Mouse (Mus musculus) cerebellum, postnatal 36 days (tissue): Measurements from ENCODE around the gene Rdh8.

Experiments
- DNase-seq, 2 experiments: peaks; one replicate each; pipeline ENCODE4 v3.0.0; 2021 to 2022; ENCODE audit warnings: mixed read lengths in 2 of 2

Gene Rdh8

DNA sequence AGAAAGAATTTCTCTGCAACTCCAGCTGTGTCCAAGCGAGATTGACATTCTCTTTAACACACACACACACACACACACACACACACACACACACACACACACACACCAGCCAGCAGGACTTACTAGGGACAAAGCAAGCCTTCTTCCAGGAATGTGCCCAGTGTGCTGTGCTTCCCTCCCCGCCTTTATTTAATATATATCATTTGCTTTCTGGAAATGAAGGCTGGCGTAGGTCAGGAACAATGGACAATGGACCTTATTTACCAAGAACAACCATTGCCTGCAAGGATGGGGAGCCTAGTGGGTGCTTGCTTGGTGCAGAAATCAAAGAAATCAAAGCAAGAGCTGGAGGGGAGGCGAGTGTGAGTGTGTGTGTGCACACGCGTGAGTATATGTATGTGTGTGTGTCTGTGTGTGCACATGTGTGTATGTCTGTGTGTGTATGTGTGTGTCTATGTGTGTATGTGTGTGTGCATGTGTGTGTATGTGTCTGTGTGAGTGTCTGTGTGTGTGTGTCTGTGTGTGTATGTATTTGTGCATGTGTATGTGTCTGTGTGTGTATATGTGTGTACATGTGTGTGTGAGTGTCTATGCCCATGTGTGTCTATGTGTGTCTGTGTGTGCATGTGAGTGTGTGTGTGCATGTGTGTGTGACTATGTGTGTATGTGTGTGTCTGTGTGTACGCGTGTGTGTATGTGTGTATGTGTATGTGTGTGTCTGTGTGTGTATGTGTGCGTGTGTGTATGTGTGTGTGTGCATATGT, 19.1 kb downstream of the Rdh8 start:
- DNase-seq = no peak

DNA sequence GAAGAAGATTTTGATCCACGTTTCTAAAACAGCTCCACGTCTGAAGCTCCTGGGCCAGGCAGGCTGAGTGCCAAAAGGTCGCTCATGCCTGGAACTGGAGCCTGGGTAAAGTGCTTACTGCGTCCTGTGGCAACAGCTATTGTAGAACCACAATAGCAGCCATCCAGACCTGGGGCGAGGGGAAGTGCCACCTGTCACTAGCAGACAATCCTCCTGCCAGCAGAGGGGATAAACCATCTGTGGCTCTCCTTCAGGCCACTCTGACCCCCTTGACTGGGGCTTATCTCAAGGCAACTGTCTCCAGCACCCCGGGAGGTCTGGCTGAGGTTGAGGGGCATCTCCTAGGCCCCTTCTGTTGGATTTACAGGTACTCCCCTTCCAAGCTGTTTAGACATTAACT, 20.6 kb downstream of the Rdh8 start:
- peak; percentile 5 to 10 for DNase-seq

DNA sequence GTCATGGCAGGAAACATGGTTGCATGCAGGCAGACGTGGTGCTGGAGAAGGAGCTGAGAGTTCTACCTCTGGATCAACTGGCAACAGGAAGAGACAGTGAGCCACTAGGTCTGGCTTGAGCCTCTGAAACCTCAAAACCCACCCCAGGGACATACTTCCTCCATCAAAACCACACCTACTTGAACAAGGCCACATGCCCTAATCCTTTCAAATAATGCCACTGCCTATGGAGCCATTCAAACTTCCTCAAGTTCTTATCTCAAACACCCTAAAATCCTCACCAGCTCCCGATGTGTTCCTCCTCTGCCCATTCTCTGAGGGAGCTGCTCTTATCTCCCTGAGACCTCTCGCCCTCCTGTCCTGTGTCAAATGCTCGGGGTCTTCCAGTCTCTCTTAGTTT, 23.9 kb downstream of the Rdh8 start:
- no peak for DNase-seq

DNA sequence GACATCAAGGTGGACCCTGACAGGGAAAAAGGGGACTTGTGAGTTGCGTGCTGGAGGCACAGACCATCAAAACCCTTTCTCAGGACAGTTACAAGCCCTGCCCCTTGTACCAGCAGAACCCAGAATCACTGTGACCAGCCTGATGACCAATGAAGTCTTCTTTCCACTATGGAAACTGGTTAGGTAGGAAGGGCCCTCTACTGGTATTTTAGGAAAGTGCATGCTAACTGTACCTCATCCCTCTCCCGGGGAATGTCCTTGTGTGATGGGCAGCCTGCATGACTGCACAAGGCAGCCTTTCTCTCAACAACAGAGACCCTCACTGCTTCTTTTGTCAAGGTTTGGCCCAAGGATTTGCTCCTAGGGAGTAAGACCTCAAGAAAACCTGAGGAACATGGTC, 24.4 kb downstream of the Rdh8 start:
- peak in 1 of 2 experiments; percentile 10 for DNase-seq

DNA sequence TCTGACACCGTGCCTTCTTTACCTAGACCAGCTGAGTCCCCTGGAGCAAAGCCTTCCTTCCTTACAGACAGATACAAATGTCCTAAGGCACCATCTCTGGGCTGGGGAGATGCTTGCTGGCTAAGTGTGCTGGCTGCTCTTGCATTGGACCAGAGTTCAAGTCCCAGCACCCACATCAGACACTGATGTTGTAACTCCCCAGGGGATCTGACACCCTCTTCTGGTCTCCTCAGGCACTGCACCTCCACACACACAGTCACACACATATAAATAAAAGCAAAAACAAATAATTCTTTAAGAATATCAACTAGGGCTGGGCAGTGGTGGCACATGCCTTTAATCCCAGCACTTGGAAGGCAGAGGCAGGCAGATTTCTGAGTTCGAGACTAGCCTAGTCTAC, 31.9 kb downstream of the Rdh8 start:
- no peak for DNase-seq

DNA sequence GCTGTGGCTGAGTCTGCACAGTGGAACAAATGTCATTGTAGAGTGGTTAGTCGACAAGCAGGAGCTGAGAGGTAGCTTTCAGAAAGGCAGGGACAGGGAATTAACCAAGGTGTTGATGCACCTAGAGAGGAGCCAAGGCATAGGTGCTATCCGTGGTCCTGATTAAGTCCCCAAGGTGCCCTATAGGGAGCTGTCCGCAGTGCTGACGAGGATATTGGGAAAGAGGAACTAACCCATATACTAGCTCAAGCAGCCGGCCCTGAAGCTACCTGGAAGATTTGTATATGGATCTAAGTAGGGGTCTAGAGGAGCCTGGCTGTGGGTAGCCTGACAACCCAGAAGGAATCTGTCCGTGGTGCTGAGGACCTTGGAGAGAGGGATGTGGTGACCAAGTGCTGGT, 38.8 kb downstream of the Rdh8 start:
- no peak for DNase-seq

DNA sequence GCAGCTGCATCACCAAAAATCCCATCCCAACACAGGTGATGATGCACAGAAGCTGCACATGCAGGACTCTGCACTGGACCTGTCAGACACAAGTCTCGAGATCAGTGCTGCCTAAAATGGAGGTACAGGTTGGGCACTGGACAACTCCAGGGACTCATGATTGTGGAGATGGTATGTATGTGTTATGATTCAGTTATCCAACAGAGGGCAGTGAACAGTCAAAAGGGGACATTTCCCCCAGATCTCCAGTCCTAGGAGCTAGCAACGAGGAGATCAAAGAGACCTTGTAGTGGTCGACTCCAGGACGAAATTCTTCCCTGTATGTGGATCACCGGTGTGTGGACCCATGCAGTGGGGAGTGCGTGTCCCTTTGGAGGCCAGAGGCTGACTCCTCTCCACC, 41.6 kb downstream of the Rdh8 start:
- DNase-seq = no peak

DNA sequence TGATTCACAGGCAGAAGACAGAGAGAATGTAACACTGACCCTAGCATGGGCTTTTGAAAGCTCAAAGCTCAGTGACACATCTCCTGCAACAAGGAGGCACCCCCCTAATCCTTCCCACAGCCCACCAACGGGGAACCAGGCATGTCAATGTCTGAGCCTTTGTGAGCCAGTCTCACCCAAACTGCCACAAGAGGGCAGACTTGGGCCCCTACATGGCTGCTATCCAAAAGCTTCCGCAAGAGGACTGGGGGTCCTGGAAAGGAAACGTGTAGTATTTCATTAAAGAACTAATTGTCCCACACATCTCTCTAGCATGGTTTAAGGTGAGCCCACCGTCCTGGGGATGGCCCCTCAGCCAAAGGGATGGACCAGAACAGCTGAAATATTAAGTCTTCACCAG, 43.5 kb downstream of the Rdh8 start:
- no peak for DNase-seq

DNA sequence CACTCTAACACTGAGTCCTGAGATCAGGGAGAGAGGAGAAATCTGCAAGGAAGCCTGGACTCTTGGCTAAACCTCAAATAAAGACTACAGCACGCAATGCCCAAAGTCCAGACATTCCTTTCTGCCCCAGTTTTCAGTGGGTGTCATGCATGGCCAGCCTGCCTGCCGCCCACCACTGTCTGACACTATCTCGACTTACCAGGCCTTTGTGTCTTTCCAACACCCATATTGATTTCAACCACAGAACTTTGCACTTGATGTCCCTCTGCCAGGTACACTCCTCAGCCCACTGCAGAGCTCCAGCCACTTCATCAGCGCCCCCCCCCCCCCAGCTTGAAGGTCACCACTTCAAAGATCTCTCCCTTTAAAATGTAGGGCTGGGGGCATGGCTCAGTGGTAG, 43.9 kb downstream of the Rdh8 start:
- DNase-seq = no peak

DNA sequence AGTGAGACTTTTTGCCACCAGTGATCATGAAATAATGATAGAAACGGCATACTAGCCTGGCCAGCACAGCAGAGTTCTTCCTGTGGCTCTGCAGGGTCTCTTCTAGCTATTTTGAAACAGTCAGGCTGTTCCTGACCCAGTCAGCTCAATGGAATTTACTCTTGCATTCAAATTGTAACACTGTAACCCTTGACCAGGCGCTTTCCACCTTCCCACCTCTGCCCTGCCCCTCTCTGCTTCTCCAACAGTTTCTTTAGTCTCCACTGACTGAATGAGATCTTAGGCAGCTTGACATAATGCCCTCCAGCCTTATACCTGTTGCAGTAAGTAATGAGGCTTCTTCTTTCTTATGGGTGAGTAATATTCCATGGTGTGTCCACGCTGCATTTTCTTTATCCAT, 48.6 kb downstream of the Rdh8 start:
- no peak for DNase-seq

DNA sequence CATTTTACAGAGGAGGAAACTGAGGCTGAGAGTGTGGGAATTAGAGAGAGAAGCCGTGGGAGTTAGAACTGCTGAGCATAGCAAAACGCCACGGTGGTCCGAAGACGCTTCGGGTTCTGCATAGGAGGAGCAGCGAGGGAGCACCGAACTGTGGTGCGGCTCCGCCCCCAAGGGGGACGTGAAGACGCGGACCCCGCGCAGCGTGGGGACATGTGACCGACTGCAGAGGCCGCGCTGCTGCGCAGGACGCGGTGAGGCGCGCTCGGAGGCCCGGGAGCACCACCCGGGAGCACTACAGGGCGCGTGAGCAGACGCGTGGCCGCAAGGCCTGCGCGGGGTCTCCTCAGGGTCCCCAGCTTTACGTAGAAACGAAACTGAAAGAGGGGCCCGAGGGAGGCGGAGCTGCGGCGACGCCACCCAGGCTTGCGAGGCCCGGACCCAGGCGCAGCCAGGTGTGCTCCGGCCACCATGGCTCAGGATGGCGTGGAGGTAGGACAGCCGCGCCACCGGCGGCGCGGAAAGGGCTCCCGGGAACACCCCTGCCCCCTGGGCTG, 50.2 kb downstream of the Rdh8 start, which contains the start of gene A230050P20Rik:
Gene A230050P20Rik (plus strand): TSS at position 195 of the 554 bp plus-strand sequence.
- DNase-seq = peak; percentile 58 to 69

DNA sequence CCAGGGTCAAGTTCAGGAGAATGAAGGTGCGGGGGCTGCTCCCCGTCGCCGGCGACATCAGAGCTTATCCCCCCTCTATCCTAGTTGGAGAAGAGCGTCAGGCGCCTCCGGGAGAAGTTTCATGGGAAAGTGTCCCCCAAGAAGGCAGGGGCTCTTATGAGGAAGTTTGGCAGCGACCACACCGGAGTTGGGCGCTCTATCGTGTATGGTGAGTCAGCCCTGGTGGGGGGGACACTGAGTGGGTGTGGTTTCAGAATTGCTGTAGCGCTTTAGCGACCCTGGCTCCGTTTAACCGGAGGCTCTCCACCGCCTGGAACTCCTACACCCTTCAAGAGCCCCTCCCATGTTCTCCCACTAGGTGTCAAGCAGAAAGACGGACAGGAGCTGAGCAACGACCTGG, 50.9 kb downstream of the Rdh8 start:
- DNase-seq = no peak

DNA sequence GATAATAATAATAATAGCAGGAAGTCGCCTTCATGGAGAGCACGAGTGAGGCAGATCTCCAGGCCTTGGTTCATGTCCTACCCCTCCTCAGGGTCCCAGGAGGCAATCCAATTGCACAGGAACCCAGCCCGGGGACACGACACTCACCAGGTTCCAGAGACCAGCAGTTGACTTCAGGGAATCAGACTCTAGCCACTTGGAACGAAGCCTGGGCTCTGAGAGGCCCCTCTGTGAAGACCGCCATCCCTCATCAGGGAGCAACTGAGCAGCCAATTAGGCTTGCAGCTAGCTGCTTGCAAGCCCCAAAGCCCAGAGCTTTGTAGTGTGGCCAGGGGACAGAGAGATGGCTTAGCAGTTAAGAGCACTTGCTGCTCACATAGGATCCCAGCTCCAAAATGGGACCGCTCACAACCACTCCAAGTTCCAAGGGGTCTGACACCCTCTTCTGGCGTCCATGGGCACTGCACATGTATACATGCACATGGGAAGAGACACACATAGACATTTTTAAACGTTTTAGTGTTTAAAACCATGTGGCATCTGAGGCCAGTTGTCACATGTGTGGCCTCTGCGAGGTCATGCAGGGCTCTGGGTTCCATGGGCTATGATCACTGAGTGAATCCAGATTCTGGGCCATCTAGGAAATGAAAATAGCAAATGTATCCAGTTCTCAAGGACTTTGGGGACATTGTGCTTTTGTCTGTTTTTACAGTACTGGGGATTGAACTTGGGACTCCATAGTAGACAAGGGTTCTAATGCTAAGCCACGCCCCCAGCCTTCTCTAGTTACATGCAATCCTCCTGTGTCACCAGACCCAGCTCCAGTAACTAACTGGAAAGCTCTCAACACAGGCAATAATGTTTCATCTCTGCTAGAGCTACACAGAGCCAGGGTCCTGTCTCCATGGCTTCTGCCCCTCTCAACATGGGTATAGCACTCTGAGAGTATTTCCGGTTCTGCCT, 52.2 kb downstream of the Rdh8 start:
- DNase-seq = no peak

DNA sequence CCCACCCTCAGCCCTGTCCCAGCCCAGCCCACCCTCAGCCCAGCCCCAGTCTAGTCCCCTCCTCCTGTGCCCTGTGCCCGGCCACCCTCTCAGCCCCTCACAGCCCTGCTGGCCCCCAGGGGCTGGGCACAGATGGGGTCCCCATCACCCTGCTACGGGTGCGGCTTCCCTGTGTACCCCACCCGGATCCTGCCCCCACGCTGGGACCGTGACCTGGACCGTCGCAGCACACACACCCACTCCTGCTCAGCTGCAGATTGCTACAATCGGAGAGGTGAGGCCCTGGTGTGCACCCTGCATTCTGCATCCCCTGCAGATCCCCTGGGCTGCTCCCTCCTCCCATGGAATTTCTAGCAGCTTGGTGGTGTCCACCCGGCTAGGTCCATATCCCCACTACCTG, 54.7 kb downstream of the Rdh8 start:
- no peak for DNase-seq

DNA sequence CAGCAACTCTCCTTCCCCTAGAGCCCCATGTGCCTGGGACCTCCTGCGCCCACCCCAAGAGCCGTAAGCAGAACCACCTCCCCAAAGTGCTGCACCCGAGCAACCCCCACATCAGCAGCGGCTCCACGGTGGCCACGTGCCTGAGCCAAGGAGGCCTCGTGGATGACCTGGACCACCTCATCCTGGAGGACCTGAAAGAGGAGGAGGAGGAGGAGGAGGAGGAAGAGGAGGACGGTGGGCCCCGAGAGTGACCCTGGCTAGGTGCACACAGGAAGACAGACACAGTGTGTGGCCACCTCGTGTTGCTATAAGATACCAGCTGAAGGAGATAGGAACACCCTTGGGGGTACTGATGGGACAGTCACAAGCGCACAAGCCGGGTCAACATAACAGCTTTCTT, 55.2 kb downstream of the Rdh8 start:
- no peak for DNase-seq

DNA sequence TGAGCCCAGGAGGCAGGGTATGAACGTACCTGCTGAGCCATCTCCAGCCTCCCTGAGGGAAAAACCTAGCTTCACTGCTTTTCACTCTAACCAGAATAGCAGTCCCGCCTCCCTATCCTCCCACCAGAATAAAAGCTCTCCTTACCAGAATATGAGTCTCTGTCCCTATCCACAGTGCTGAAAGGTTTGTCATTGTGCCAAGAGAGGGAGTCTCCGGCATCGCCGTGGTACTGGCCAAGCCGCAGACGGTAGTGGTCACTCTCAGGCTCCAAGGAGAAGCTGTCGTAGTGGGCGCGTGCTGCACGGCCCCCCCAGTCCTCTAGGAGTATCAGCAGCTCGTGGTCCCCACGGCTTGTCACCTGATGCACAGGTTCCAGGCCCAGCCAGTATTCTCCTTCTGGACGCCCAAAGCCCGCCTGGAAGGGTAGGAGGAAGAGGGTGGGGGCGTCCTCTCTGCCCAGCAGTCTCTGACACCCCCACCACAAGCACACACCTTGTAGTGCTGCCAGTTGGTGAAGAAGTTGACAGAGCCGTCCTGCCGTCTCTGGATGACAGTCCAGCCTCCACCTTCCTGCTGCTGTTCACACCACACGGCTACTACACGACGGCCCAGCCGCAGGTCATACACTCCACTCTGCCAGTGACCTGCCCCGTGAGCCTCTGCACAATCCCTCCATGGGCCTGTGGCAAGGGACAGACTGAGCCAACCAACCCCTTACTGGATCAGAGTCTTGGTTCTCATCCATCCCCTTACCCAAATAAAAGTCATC, 56.9 kb downstream of the Rdh8 start:
- no peak for DNase-seq
